Mouse (Mus musculus) E14TG2a.4 (cell line): ENCODE measurements around the gene Emc4.

Experiments used
- H3K27me3 ChIP-seq: 2 replicates; pipeline ENCODE4 v1.6.1; 2014; ENCODE audit warnings: low read length, control low read depth; ENCODE audit not compliant: insufficient read depth
- H3K36me3 ChIP-seq: 2 replicates; pipeline ENCODE4 v1.6.1; 2014; ENCODE audit warnings: low read length, control low read depth; ENCODE audit not compliant: insufficient read depth
- H3K4me1 ChIP-seq: replicated peaks from 2 replicates; pipeline ENCODE4 v1.6.1; 2014; ENCODE audit warnings: low read depth, low read length, control low read depth
- H3K4me3 ChIP-seq: replicated peaks from 2 replicates; pipeline ENCODE4 v1.5.1; 2014; ENCODE audit warnings: mild to moderate bottlenecking, low read length
- H3K9me3 ChIP-seq: 2 replicates; pipeline ENCODE4 v1.6.1; 2014; ENCODE audit warnings: low read length, control low read depth
- CTCF ChIP-seq: conservative IDR thresholded peaks from 2 replicates; pipeline ENCODE4 v1.5.1; 2014; ENCODE audit warnings: low read length
- NANOG ChIP-seq: IDR thresholded peaks from 2 replicates; pipeline ENCODE4 v1.6.1; 2014; ENCODE audit warnings: borderline replicate concordance, low read length, mixed read lengths
- POU5F1 ChIP-seq: IDR thresholded peaks from 2 replicates; pipeline ENCODE4 v1.6.1; 2014; ENCODE audit warnings: low read length, borderline replicate concordance

The Emc4 gene

DNA sequence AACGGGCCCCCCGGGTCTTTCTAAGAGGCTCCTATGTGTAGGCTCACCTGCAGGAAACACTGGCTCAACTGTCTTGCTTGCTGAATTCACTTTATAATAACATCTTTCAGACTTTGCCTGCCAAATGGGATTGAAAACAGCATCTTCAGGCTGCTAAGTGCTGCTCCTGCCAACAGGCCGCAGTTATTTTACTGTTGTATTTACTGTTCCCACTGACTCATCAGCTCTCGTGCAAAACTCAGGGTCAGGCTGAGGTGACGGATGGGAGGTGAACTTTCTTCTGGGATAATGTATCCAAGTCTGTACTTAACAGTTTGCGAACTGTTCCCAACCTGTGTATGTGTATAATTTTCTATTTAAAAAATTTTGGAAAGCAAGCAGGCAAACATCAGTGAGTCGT, 48.9 kb downstream of the Emc4 start:
- no peaks in the 10 kb centered on the region for H3K27me3 ChIP-seq
- no peak for TF ChIP-seq NANOG
- TF ChIP-seq CTCF = no peak
- no peak for TF ChIP-seq POU5F1
- no peak overlapping the region for H3K4me3 ChIP-seq
- no peaks in the 10 kb centered on the region for H3K4me1 ChIP-seq
- no peaks in the 10 kb centered on the region for H3K36me3 ChIP-seq
- no peaks in the 10 kb centered on the region for H3K9me3 ChIP-seq

GRCm38 (mm10) chr2:112318227-112318626, 49.6 kb downstream of the Emc4 start:
- H3K27me3 ChIP-seq = no peaks in the 10 kb centered on the region
- TF ChIP-seq CTCF (no peak), POU5F1 (no peak), NANOG (no peak)
- H3K4me3 ChIP-seq = no peak overlapping the region
- H3K4me1 ChIP-seq = no peaks in the 10 kb centered on the region
- no peaks in the 10 kb centered on the region for H3K36me3 ChIP-seq
- H3K9me3 ChIP-seq = no peaks in the 10 kb centered on the region

DNA sequence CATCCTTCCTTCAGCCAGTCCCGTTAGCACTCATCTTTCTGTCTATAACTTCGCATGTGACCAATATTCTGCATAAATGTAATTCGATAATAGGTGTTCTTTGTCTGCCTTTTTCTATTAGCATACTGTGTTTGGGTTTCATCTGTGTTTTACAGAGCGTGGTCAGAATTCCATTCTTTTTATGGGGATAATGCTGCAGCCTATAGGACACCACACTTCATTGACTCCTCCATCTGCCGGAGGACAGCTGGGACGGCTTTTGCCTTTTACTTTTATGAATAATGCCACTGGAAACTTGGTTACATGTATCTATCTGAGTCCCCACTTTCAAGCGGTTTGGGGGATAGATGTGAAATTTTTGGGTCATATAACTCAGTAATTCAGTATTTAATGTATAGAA, 52.2 kb downstream of the Emc4 start:
- Histone ChIP-seq H3K9me3 (no peaks in the 10 kb centered on the region), H3K27me3 (no peaks in the 10 kb centered on the region), H3K36me3 (no peaks in the 10 kb centered on the region), H3K4me3 (no peak overlapping the region), H3K4me1 (no peaks in the 10 kb centered on the region)
- TF ChIP-seq CTCF (no peak), NANOG (no peak), POU5F1 (no peak)
